Mouse (Mus musculus) regulatory T cell (primary cell): ENCODE results near the gene Agap1.

Source experiments
- in situ Hi-C: fragments of 300-600 bp; cut with MboI, MseI; formaldehyde crosslinking; loops from one replicate; pipeline ENCODE4 v1.15.1; 2025; ENCODE audit warnings: high pct_unique_total_duplicates

Gene Agap1

GRCm38 (mm10) chr1:89899036-89899435 is 444.4 kb downstream of the Agap1 start:
- in situ Hi-C loops = no loop called here

GRCm38 (mm10) chr1:89899761-89900445 is 445.3 kb downstream of the Agap1 start:
- in situ Hi-C loops = loop anchor here (25.0 kb wide), 1 partner anchor 1713 kb away; no protein-coding TSS in a partner anchor

- in situ Hi-C loops = loop anchor here (25.0 kb wide), 1 partner anchor 1714 kb away; no protein-coding TSS in a partner anchor
Observed at GRCm38 (mm10) chr1:89901381-89901780, 446.8 kb downstream of the Agap1 start.

GRCm38 (mm10) chr1:89902236-89902635 is 447.6 kb downstream of the Agap1 start:
- in situ Hi-C loops = loop anchor here (25.0 kb wide), 1 partner anchor 1715 kb away; no protein-coding TSS in a partner anchor

GRCm38 (mm10) chr1:89902641-89903040 is 448.0 kb downstream of the Agap1 start:
- in situ Hi-C loops = loop anchor here (25.0 kb wide), 1 partner anchor 1715 kb away; no protein-coding TSS in a partner anchor

GRCm38 (mm10) chr1:89909796-89910195 is 455.2 kb downstream of the Agap1 start:
- in situ Hi-C loops = loop anchor here (25.0 kb wide), 1 partner anchor 1722 kb away; no protein-coding TSS in a partner anchor

GRCm38 (mm10) chr1:89912392-89912791 is 457.8 kb downstream of the Agap1 start:
- in situ Hi-C loops = loop anchor here (25.0 kb wide), 1 partner anchor 1725 kb away; no protein-coding TSS in a partner anchor

GRCm38 (mm10) chr1:89913611-89914010 is 459.0 kb downstream of the Agap1 start:
- in situ Hi-C loops = loop anchor here (25.0 kb wide), 1 partner anchor 1726 kb away; no protein-coding TSS in a partner anchor

- in situ Hi-C loops = loop anchor here (25.0 kb wide), 1 partner anchor 1731 kb away; no protein-coding TSS in a partner anchor
Observed at GRCm38 (mm10) chr1:89918111-89918510, 463.5 kb downstream of the Agap1 start.

GRCm38 (mm10) chr1:89919206-89919605 is 464.6 kb downstream of the Agap1 start:
- in situ Hi-C loops = loop anchor here (25.0 kb wide), 1 partner anchor 1732 kb away; no protein-coding TSS in a partner anchor

GRCm38 (mm10) chr1:89921806-89922205 is 467.2 kb downstream of the Agap1 start:
- in situ Hi-C loops = loop anchor here (25.0 kb wide), 1 partner anchor 1735 kb away; no protein-coding TSS in a partner anchor

- in situ Hi-C loops = loop anchor here (25.0 kb wide), 1 partner anchor 1735 kb away; no protein-coding TSS in a partner anchor
Observed at GRCm38 (mm10) chr1:89922282-89922681, 467.7 kb downstream of the Agap1 start.

- in situ Hi-C loops = loop anchor here (25.0 kb wide), 1 partner anchor 1736 kb away; no protein-coding TSS in a partner anchor
Observed at GRCm38 (mm10) chr1:89922883-89923641, 468.5 kb downstream of the Agap1 start.

- in situ Hi-C loops = loop anchor here (25.0 kb wide), 1 partner anchor 1736 kb away; no protein-coding TSS in a partner anchor
Observed at GRCm38 (mm10) chr1:89923642-89924020, 469.0 kb downstream of the Agap1 start.

GRCm38 (mm10) chr1:89925501-89926190 is 471.0 kb downstream of the Agap1 start:
- in situ Hi-C loops = no loop called here

GRCm38 (mm10) chr1:89926583-89927060 is 472.0 kb downstream of the Agap1 start:
- in situ Hi-C loops = no loop called here

- in situ Hi-C loops = no loop called here
Observed at GRCm38 (mm10) chr1:89927061-89927661, 472.6 kb downstream of the Agap1 start.

GRCm38 (mm10) chr1:89928676-89929075 is 474.1 kb downstream of the Agap1 start:
- in situ Hi-C loops = no loop called here

- in situ Hi-C loops = no loop called here
Observed at GRCm38 (mm10) chr1:89929181-89929580, 474.6 kb downstream of the Agap1 start.

- in situ Hi-C loops = no loop called here
Observed at GRCm38 (mm10) chr1:89929721-89930505, 475.3 kb downstream of the Agap1 start.
